Mouse (Mus musculus): ENCODE data around the gene Chga. TPM values are rescaled to one million over a fixed set of nuclear protein-coding genes. Genes with fewer than 3 reads are reported as not detected.

The Chga gene
- polyA plus RNA-seq, 1 experiment from 2014 or later, result 96.0 TPM

DNA sequence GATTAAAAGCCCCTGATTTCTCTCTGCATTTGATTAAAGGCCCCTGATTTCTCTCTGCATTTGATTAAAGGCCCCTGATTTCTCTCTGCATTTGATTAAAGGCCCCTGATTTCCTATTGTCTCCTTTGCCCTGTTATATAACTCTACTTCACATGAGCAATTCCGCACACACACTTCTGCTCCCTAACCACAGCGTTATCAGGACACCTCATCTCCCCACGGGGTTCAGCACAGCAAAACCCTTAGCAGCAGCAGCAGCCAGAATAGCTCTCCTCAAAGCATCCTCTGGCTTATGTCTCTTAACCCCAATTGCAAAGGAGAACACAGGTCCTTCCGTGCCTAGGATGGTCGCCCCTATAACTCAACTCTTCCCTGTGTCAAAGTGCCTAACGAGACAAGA lies 50.8 kb downstream of the Chga start:
- Histone ChIP-seq H3K4me1 (replicated peaks) (peaks cover 28% of the 10 kb centered on the region), H3K27ac (no peak overlapping the region), H3K4me2 (no peak overlapping the region), H3K9ac (no peak overlapping the region), H3K4me3 (no peak overlapping the region), H3K9me3 (no peaks in the 10 kb centered on the region), H3K36me3 (peaks cover 9% of the 10 kb centered on the region; the same call in 1 of the 2 replicates), H3K27me3 (no peaks in the 10 kb centered on the region)
- no peak for ATAC-seq (ENCODE audit: low FRiP score)
- WGBS, result 88% methylated on average over 6 of the region's 6 CpGs

DNA sequence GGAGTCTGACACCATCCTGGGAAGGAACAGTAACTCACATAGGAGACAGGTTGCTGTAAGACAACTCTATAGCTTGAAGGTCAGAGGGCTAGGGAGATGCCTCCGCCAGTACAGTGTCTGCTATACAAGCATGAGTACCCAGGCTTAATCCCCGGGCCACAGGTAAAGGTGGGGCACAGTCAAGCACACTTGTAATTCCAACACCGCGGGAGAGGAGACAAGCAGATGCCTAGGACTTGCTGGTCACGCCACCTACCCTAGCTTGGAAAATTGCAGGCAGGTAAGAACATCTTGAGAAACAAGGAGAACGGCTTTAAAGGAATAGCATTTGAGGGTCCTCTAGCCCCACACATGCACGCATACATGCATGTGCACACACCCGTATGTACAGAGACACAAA lies 52.3 kb downstream of the Chga start:
- H3K4me3 ChIP-seq, result no peak overlapping the region
- H3K4me1 ChIP-seq (replicated peaks), result peaks cover 13% of the 10 kb centered on the region
- no peaks in the 10 kb centered on the region for H3K27me3 ChIP-seq
- H3K9me3 ChIP-seq, result no peaks in the 10 kb centered on the region
- no peak overlapping the region for H3K27ac ChIP-seq
- no peak overlapping the region for H3K9ac ChIP-seq
- 93% methylated on average over 8 of the region's 8 CpGs for WGBS
- no peak for ATAC-seq (ENCODE audit: low FRiP score)
- peaks cover 9% of the 10 kb centered on the region; the same call in 1 of the 2 replicates for H3K36me3 ChIP-seq
- no peak overlapping the region for H3K4me2 ChIP-seq

DNA sequence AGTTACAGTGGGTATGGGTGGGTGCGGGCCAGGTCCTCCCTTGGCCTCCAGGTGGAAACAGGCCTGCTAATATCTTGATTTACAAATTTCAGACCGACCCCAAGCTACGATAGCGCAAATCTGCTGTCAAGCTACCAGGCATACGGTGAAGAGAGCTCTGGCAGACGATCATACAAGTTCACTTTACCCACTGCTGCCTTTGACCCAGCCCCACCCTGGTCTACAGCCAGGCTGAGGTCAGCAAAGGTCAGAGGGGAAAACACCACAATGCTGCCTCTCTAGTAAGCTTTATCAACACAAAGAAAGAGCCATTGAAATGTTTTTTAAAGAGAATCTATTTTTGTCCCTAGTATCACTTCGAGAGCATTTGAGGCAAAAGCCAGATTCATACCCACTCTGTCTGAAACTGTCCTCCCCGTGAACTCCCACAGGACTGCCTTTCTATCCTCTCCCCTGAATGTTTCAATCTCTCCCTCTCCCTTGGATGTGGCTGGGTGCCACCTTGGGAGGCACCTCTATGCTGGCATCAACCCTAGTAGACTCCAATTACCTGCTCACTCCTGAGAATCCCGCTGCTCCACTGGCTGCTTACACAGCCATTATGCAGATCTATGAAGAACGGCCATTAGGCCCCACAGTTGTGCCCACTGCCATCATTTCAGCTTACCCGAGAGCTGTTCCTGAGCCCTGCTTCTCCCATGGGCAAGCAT lies 53.2 kb downstream of the Chga start:
- WGBS, result 72% methylated on average over 11 of the region's 11 CpGs
- peaks cover 9% of the 10 kb centered on the region; the same call in 1 of the 2 replicates for H3K36me3 ChIP-seq

DNA sequence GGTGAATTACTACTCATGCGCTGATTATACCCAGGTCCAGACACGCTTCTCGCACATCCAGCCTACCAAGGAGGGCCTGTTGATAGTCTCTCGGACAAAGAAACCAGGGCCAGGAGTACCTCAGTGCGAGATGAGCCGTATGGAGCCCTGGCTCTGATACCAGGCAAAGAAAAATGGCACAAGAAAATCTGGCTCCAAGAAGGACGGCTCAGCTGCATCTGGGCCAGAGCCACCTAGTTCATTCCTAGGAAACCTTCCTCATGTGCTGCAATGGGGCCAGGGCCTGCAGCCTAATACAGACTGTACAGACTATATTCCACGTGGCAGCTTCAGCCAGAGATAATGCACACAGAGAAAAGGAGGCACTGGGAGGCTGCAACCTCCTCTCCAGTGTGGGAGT lies 56.2 kb downstream of the Chga start:
- Histone ChIP-seq H3K36me3 (no peaks in the 10 kb centered on the region), H3K9me3 (no peaks in the 10 kb centered on the region), H3K27me3 (no peaks in the 10 kb centered on the region), H3K4me2 (no peak overlapping the region), H3K9ac (no peak overlapping the region), H3K27ac (no peak overlapping the region), H3K4me1 (replicated peaks) (peaks cover 15% of the 10 kb centered on the region), H3K4me3 (no peak overlapping the region)
- ATAC-seq (ENCODE audit: low FRiP score), result no peak
- 96% methylated on average over 8 of the region's 8 CpGs for WGBS

More for the DNA sequence above, 53.2 kb downstream of the Chga start:
- Histone ChIP-seq H3K9ac (no peak overlapping the region), H3K9me3 (no peaks in the 10 kb centered on the region), H3K27ac (0 out of 2 replicates have a peak overlapping the region, but pooled peaks have one; percentile 18), H3K4me2 (no peak overlapping the region), H3K4me1 (replicated peaks) (peaks cover 15% of the 10 kb centered on the region), H3K27me3 (no peaks in the 10 kb centered on the region), H3K4me3 (no peak overlapping the region)
- ATAC-seq (ENCODE audit: low FRiP score), result no peak

DNA sequence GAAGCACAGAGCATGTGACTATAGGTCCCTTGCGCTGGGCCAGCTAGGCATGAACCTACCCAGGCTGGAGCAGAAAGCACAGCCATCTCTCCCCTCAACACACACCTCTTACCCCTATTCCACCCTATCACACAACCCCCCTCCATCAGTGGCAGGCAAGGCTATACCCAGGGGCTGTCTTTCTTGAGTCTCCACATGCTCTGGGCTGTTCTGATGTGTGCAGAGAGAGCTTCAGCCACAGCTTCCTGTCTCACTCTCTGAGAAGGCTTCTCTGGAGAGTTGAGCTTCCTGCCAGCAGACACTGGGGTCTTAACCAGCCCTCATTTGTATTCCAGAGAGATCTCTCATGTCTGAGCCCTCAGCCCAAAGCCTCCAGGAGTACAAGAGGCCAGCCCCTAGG lies 57.7 kb downstream of the Chga start:
- Histone ChIP-seq H3K9me3 (no peaks in the 10 kb centered on the region), H3K9ac (no peak overlapping the region), H3K27me3 (no peaks in the 10 kb centered on the region), H3K27ac (no peak overlapping the region), H3K4me1 (replicated peaks) (peaks cover 18% of the 10 kb centered on the region), H3K4me3 (no peak overlapping the region), H3K4me2 (no peak overlapping the region), H3K36me3 (no peaks in the 10 kb centered on the region)
- 90% methylated on average over 1 of the region's 1 CpGs for WGBS
- no peak for ATAC-seq (ENCODE audit: low FRiP score)

DNA sequence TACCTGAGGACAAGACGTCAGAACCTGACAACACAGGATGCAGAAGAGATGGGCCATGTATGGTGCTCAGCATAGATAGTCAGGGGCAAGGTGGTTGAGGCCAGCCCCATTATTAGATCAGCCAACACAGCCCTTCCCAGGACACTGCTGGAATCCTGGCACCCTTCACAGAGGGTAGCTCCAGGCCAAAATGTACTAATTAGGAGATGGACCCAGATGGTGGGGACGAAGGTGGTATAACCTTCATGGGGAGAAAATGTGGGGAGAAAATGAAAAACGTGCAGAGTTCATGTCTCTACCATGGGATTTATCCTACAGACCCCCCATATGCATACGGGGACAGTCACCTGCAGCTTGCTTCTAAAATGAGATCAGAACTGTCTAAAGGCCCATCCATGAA lies 58.6 kb downstream of the Chga start:
- WGBS, result 89% methylated on average over 4 of the region's 4 CpGs
- H3K27me3 ChIP-seq, result no peaks in the 10 kb centered on the region
- peaks cover 18% of the 10 kb centered on the region for H3K4me1 ChIP-seq (replicated peaks)
- no peak overlapping the region for H3K27ac ChIP-seq
- H3K9ac ChIP-seq, result no peak overlapping the region
- H3K4me3 ChIP-seq, result no peak overlapping the region
- no peak overlapping the region for H3K4me2 ChIP-seq
- no peaks in the 10 kb centered on the region for H3K9me3 ChIP-seq
- H3K36me3 ChIP-seq, result no peaks in the 10 kb centered on the region
- no peak for ATAC-seq (ENCODE audit: low FRiP score)

Other genes starting within 250 kb of the Chga start
- gene Lgmn, start 115.2 kb upstream of the Chga start, polyA plus RNA-seq (2015; fragmentation: Nextera tagmentation; extraction: Ambion mirVana), result 83.9 and 89.2 TPM in 2 replicates
- gene Golga5, start 85.8 kb upstream of the Chga start, polyA plus RNA-seq (2015; fragmentation: Nextera tagmentation; extraction: Ambion mirVana), result 30.1 and 30.2 TPM in 2 replicates
- gene Itpk1, start 150.0 kb downstream of the Chga start, polyA plus RNA-seq (2015; fragmentation: Nextera tagmentation; extraction: Ambion mirVana), result 23.0 and 23.4 TPM in 2 replicates
- 51.7 and 54.3 TPM in 2 replicates for gene Moap1, start 188.7 kb downstream of the Chga start, polyA plus RNA-seq (2015; fragmentation: Nextera tagmentation; extraction: Ambion mirVana)
- 11.5 and 12.2 TPM in 2 replicates for gene Tmem251, start 188.8 kb downstream of the Chga start, polyA plus RNA-seq (2015; fragmentation: Nextera tagmentation; extraction: Ambion mirVana)
- not detected in 2 replicates for gene Gm28051, start 202.8 kb downstream of the Chga start, polyA plus RNA-seq (2015; fragmentation: Nextera tagmentation; extraction: Ambion mirVana)
- 53.2 and 55.3 TPM in 2 replicates for gene Gon7, start 202.8 kb downstream of the Chga start, polyA plus RNA-seq (2015; fragmentation: Nextera tagmentation; extraction: Ambion mirVana)
- 36.9 and 37.0 TPM in 2 replicates for gene Ubr7, start 203.0 kb downstream of the Chga start, polyA plus RNA-seq (2015; fragmentation: Nextera tagmentation; extraction: Ambion mirVana)
- 40.7 and 43.7 TPM in 2 replicates for gene Gm20604, start 203.7 kb downstream of the Chga start, polyA plus RNA-seq (2015; fragmentation: Nextera tagmentation; extraction: Ambion mirVana)